Mouse (Mus musculus): ENCODE data around the gene Fzr1. TPM values are rescaled to one million over a fixed set of nuclear protein-coding genes. Genes with fewer than 3 reads are reported as not detected.

Gene Fzr1
- polyA plus RNA-seq, 1 experiment from 2014 or later = 70.0 TPM

DNA sequence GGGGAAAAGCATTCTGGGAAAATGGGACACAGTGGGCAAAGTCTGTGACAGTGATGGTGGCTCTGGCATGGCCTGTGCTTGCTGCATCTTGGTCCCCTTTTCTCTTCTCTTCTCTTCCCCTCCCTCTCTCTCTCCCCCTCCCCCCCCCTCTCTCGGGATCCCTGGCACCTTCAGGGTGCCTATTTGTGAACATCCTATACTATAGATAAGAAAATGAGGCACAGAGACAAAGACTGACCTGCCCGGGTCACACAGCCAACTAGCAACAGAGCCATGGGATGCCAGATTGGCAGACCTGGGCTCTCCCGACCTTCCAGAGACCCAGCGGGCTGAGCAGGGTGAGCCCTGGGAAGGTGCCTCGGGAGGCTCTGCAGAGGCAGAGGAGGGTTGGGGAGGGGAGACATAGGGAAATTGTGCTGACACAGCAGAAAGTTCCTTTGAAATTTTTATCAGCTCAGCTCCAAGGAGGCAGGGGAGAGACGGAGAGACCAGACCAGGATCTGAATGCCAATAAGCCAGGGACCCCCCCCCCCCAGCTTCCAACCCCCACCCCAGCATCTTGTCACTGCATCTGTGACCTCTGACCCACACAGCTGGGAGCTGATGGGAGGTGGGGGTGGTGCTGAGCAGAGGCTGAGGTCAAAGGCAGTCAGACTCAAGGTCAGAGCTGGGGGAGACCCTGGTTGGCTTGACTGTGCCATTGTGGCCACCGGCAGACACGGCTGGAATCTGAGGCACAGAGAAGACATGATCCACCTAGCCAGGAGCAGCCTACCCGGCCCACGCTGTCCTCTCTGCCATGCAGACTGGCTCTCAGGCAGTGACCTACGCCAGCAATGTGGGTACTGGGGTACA, 40.1 kb upstream of the Fzr1 start:
- ATAC-seq (replicated peaks; ENCODE audit: insufficient number of reproducible peaks, low FRiP score, low TSS enrichment) = no peak
- no peak overlapping the region for H3K4me2 ChIP-seq
- WGBS (ENCODE audit: insufficient replicate concordance) = 49% methylated on average over 11 of the region's 11 CpGs
- no peak overlapping the region for H3K27ac ChIP-seq (ENCODE audit: low read depth, low read length)
- H3K9me3 ChIP-seq (replicated peaks; ENCODE audit: control insufficient read depth, low read length) = no peaks in the 10 kb centered on the region
- no peak overlapping the region for H3K4me3 ChIP-seq (ENCODE audit: low read depth, low read length)
- 0 out of 2 replicates have a peak overlapping the region, but pooled peaks have one; percentile 22 for H3K9ac ChIP-seq (ENCODE audit: low read depth, low read length)
- H3K27me3 ChIP-seq (ENCODE audit: control insufficient read depth, insufficient read depth, low read length) = peaks cover 7% of the 10 kb centered on the region; the same call in 1 of the 2 replicates
- H3K4me1 ChIP-seq (ENCODE audit: control insufficient read depth, insufficient read depth, low read length) = peaks cover 56% of the 10 kb centered on the region
- no peaks in the 10 kb centered on the region for H3K36me3 ChIP-seq (ENCODE audit: control insufficient read depth, insufficient read depth, low read length)

DNA sequence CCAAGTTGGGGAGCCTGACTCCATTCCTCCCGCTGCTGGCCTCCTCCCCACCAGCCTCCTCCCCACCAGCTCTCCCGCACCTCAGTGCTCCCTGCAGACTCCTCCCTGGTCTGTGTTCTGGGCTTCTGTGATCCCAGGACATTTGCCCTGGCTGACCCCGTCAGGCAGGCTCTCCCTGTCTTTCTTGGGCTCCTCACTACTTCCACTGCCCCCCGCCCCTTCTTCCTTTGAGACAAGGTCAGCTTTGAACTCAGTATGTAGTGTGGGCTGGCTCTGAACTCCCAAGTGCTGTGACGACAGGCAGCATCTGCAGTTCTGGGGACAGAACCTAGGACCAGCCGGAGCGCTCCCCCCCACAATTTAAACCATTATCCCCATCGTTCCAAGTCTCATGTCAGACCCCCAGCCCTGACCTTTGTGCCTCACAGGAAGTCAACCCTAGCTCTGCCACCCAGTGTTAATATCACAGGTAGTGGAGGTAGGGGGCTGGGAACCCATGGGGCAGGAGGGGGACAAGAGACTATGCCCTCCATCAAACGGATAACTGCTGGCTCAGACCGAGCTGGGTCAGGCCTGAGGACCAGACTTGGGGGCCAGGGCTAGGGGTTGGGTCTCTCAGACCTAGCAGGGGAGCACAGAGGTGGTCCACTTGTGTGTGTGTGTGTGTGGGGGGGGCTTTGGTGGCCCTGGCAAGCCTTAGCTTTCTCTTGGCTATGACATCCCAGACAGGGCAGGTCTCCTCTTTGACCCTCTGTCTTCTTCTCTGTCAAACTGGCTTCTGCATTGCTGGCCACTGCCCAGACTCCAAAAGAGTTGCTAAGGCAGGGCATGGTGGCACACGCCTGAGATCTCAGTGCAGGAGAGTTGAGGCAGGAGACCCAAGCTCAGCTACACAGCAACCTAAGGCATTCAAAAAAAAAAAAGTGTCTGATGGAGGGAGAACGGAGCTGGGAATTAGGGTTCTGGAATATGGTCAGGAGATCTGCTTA, 39.2 kb upstream of the Fzr1 start:
- WGBS (ENCODE audit: insufficient replicate concordance) = 45% methylated on average over 12 of the region's 12 CpGs
- no peak overlapping the region; the same call in 1 of the 2 replicates for H3K27ac ChIP-seq (ENCODE audit: low read depth, low read length)

DNA sequence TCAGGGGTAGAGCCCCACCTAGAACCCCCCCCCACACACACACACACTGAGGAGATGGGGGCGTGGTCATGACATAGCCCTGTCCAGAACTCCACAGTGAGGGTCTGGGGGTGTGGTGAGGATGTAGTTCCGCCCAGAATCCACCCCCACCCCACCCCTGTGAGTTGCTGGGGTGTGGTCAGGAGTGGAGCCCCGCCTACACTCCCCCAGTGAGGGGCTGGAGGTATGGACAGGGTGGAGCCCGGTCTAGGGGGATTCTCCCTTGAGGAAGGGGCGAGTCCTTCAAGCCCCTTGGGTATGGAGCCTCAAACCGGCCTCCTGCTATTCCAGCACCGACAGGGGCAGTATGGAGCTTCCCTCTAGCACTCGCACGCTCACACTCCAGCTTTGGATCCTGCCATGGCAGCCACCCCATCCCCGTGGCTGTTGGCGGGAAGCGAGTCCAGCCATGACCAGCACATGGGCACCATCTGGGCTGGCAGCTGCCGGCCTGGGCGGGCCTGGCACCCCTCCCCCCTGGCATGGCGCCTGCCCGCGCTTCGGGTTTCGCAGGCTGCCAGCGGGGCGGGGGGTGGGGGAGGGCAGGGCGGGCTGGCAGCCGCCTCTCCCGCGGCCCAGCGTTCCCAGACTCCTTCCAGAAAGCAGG, 38.4 kb upstream of the Fzr1 start:
- H3K9ac ChIP-seq (ENCODE audit: low read depth, low read length) = peak overlapping the region; percentile 63
- no peaks in the 10 kb centered on the region for H3K36me3 ChIP-seq (ENCODE audit: control insufficient read depth, insufficient read depth, low read length)
- H3K4me2 ChIP-seq = peak overlapping the region; percentile 84
- 1% methylated on average over 17 of the region's 26 CpGs for WGBS (ENCODE audit: insufficient replicate concordance)
- H3K4me3 ChIP-seq (ENCODE audit: low read depth, low read length) = peak overlapping the region; percentile 37
- H3K9me3 ChIP-seq (replicated peaks; ENCODE audit: control insufficient read depth, low read length) = no peaks in the 10 kb centered on the region
- ATAC-seq (replicated peaks; ENCODE audit: insufficient number of reproducible peaks, low FRiP score, low TSS enrichment) = peak; percentile 36; the same call in 1 of the 2 replicates
- H3K4me1 ChIP-seq (ENCODE audit: control insufficient read depth, insufficient read depth, low read length) = peaks cover 73% of the 10 kb centered on the region
- H3K27ac ChIP-seq (ENCODE audit: low read depth, low read length) = peak overlapping the region; percentile 35; the same call in 1 of the 2 replicates
- peaks cover 7% of the 10 kb centered on the region; the same call in 1 of the 2 replicates for H3K27me3 ChIP-seq (ENCODE audit: control insufficient read depth, insufficient read depth, low read length)

More for the DNA sequence above, 39.2 kb upstream of the Fzr1 start:
- peaks cover 65% of the 10 kb centered on the region for H3K4me1 ChIP-seq (ENCODE audit: control insufficient read depth, insufficient read depth, low read length)
- peak overlapping the region; percentile 37 for H3K4me3 ChIP-seq (ENCODE audit: low read depth, low read length)
- H3K4me2 ChIP-seq = peak overlapping the region; percentile 84
- no peak for ATAC-seq (replicated peaks; ENCODE audit: insufficient number of reproducible peaks, low FRiP score, low TSS enrichment)
- no peaks in the 10 kb centered on the region for H3K36me3 ChIP-seq (ENCODE audit: control insufficient read depth, insufficient read depth, low read length)
- no peaks in the 10 kb centered on the region for H3K9me3 ChIP-seq (replicated peaks; ENCODE audit: control insufficient read depth, low read length)
- H3K27me3 ChIP-seq (ENCODE audit: control insufficient read depth, insufficient read depth, low read length) = peaks cover 7% of the 10 kb centered on the region; the same call in 1 of the 2 replicates
- peak overlapping the region; percentile 63 for H3K9ac ChIP-seq (ENCODE audit: low read depth, low read length)

DNA sequence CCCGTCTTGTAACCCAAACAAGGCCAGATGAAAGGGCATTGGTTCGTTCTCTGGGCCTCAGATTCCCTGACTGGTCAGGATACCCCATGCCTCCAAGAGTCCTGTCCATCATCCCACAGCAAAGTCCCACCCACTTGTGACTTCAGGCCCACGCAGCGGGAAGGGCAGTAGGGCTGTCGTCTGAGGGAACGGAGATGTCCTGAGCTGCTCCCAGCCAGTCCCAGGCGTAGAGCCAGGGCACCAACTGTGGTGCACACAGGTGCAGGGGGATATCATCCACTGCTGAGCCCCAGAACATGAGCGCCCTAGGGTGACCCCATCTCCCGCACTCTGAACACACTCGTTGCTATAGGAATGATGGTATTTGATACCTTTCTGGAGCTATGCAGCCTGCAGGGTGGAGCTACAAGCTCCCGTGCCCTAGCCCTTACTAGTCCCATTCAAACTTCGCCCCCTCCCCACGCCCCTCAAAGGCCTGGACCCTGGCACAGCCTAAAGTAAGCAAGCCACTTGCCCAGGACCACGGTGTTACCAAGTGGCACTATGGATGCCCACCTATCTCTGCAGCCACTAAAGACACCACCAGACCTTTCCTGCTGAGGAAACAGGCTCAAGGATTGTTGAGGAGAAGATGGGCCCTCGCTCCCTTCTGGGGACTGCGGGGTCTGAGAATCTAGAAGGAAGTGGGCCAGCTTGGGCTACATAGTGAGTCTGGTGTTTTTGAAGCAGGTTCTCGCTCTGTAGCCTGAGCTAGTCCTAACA, 37.4 kb upstream of the Fzr1 start:
- Histone ChIP-seq H3K9ac (ENCODE audit: low read depth, low read length) (peak overlapping the region; percentile 12; the same call in 1 of the 2 replicates), H3K4me3 (ENCODE audit: low read depth, low read length) (no peak overlapping the region), H3K4me1 (ENCODE audit: control insufficient read depth, insufficient read depth, low read length) (peaks cover 83% of the 10 kb centered on the region), H3K36me3 (ENCODE audit: control insufficient read depth, insufficient read depth, low read length) (no peaks in the 10 kb centered on the region), H3K27me3 (ENCODE audit: control insufficient read depth, insufficient read depth, low read length) (peaks cover 5% of the 10 kb centered on the region; the same call in 1 of the 2 replicates), H3K9me3 (replicated peaks; ENCODE audit: control insufficient read depth, low read length) (no peaks in the 10 kb centered on the region), H3K4me2 (no peak overlapping the region), H3K27ac (ENCODE audit: low read depth, low read length) (no peak overlapping the region)
- ATAC-seq (replicated peaks; ENCODE audit: insufficient number of reproducible peaks, low FRiP score, low TSS enrichment) = no peak
- WGBS (ENCODE audit: insufficient replicate concordance) = 65% methylated on average over 17 of the region's 17 CpGs

DNA sequence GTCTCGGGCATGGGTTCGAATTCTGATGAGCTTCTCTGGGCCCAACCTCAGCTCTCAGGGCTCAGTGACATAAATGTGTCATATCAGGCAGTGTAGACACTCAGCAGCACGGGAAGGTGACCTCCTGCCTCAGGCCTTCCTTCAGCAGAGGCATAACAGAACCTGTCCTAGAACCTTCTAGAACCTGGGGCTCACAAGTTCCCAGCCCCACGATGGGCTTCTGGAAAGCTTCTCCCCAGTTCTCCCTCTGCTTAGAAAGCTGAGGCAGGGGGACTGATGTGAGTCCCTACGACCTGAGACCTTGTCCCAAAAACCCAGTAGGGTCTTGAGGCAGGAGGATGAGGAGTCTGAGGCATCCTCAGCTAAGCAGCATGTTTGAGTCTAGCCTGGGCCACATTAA, 36.8 kb upstream of the Fzr1 start:
- Histone ChIP-seq H3K4me1 (ENCODE audit: control insufficient read depth, insufficient read depth, low read length) (peaks cover 89% of the 10 kb centered on the region), H3K4me3 (ENCODE audit: low read depth, low read length) (no peak overlapping the region), H3K36me3 (ENCODE audit: control insufficient read depth, insufficient read depth, low read length) (no peaks in the 10 kb centered on the region), H3K27me3 (ENCODE audit: control insufficient read depth, insufficient read depth, low read length) (peaks cover 3% of the 10 kb centered on the region; the same call in 1 of the 2 replicates), H3K9me3 (replicated peaks; ENCODE audit: control insufficient read depth, low read length) (no peaks in the 10 kb centered on the region), H3K27ac (ENCODE audit: low read depth, low read length) (no peak overlapping the region), H3K9ac (ENCODE audit: low read depth, low read length) (no peak overlapping the region; the same call in 1 of the 2 replicates), H3K4me2 (no peak overlapping the region)
- WGBS (ENCODE audit: insufficient replicate concordance) = 74% methylated on average over 5 of the region's 5 CpGs
- ATAC-seq (replicated peaks; ENCODE audit: insufficient number of reproducible peaks, low FRiP score, low TSS enrichment) = no peak

GRCm38 (mm10) chr10:81414682-81415081, 36.4 kb upstream of the Fzr1 start:
- H3K9ac ChIP-seq (ENCODE audit: low read depth, low read length) = no peak overlapping the region

GRCm38 (mm10) chr10:81413310-81414261, 35.3 kb upstream of the Fzr1 start:
- ATAC-seq (replicated peaks; ENCODE audit: insufficient number of reproducible peaks, low FRiP score, low TSS enrichment) = no peak
- Histone ChIP-seq H3K27ac (ENCODE audit: low read depth, low read length) (peak overlapping the region; percentile 10), H3K9me3 (replicated peaks; ENCODE audit: control insufficient read depth, low read length) (no peaks in the 10 kb centered on the region), H3K9ac (ENCODE audit: low read depth, low read length) (peak overlapping the region; percentile 4; the same call in 1 of the 2 replicates), H3K4me1 (ENCODE audit: control insufficient read depth, insufficient read depth, low read length) (peaks cover 97% of the 10 kb centered on the region), H3K4me2 (peak overlapping the region; percentile 29; the same call in 1 of the 2 replicates), H3K27me3 (ENCODE audit: control insufficient read depth, insufficient read depth, low read length) (peaks cover 3% of the 10 kb centered on the region; the same call in 1 of the 2 replicates), H3K4me3 (ENCODE audit: low read depth, low read length) (0 out of 2 replicates have a peak overlapping the region, but pooled peaks have one; percentile 3), H3K36me3 (ENCODE audit: control insufficient read depth, insufficient read depth, low read length) (no peaks in the 10 kb centered on the region)
- WGBS (ENCODE audit: insufficient replicate concordance) = 29% methylated on average over 26 of the region's 26 CpGs

More at GRCm38 (mm10) chr10:81414682-81415081, 36.4 kb upstream of the Fzr1 start:
- H3K27me3 ChIP-seq (ENCODE audit: control insufficient read depth, insufficient read depth, low read length) = peaks cover 3% of the 10 kb centered on the region; the same call in 1 of the 2 replicates
- H3K4me3 ChIP-seq (ENCODE audit: low read depth, low read length) = no peak overlapping the region
- no peak overlapping the region for H3K4me2 ChIP-seq
- peaks cover 93% of the 10 kb centered on the region for H3K4me1 ChIP-seq (ENCODE audit: control insufficient read depth, insufficient read depth, low read length)
- H3K9me3 ChIP-seq (replicated peaks; ENCODE audit: control insufficient read depth, low read length) = no peaks in the 10 kb centered on the region
- H3K36me3 ChIP-seq (ENCODE audit: control insufficient read depth, insufficient read depth, low read length) = no peaks in the 10 kb centered on the region
- ATAC-seq (replicated peaks; ENCODE audit: insufficient number of reproducible peaks, low FRiP score, low TSS enrichment) = no peak
- H3K27ac ChIP-seq (ENCODE audit: low read depth, low read length) = no peak overlapping the region
